ENCODE assay signal across 2 mouse cellular contexts in genomic region chr19:32789535-32789934, GRCm38 (mm10).
A peak's percentile ranks its signal among the peaks of the same experiment; 100 is the strongest.
TF ChIP-seq lines count a peak whose summit lies in the region.

No protein-coding gene starts in this region.

TF ChIP-seq in CH12.LX, 34 proteins besides CTCF, POLR2A, EP300 and RAD21 (continued from another document):
- 0 out of 2 replicates have a peak, but pooled peaks have one; percentile 47 for TF ChIP-seq MAFK (IDR thresholded peaks at IDR 0.05; ENCODE audit: insufficient replicate concordance, low read length)

TF ChIP-seq in MEL, 35 proteins besides CTCF, POLR2A, EP300 and RAD21 (continued from another document):
- TF ChIP-seq GATA1 (IDR thresholded peaks at IDR 0.05; ENCODE audit: low read depth, low read length), result no peak
- no peak for TF ChIP-seq HCFC1 (IDR thresholded peaks at IDR 0.05; ENCODE audit: low read depth, low read length)
- TF ChIP-seq POLR2AphosphoS5 (IDR thresholded peaks at IDR 0.05; ENCODE audit: borderline replicate concordance, low read depth, low read length), result no peak
- TF ChIP-seq MEF2A (IDR thresholded peaks at IDR 0.05; ENCODE audit: extremely low read depth, insufficient replicate concordance, low read depth, low read length, poor library complexity, severe bottlenecking), result no peak
- no peak for TF ChIP-seq TCF12 (IDR thresholded peaks at IDR 0.05; ENCODE audit: low read depth, low read length)
- peak; percentile 58; the same call in 1 of the 2 replicates for TF ChIP-seq MAFK (IDR thresholded peaks at IDR 0.05; ENCODE audit: borderline replicate concordance, low read depth, low read length)
- no peak for TF ChIP-seq MAZ (IDR thresholded peaks at IDR 0.05; ENCODE audit: low read depth, low read length)
